Mouse (Mus musculus) hindbrain, postnatal 0 days (tissue): ENCODE measurements around the gene Hnrnpab. TPM values are rescaled to one million over a fixed set of nuclear protein-coding genes. Genes with fewer than 3 reads are reported as not detected.

ENCODE experiments used
- ATAC-seq: fragments of 200-750 bp; cut with Nextera tagmentation; 2 replicates; pipeline ENCODE4 v1.8.0; 2017; ENCODE audit warnings: mild to moderate bottlenecking, moderate TSS enrichment, moderate library complexity
- DNase-seq: peaks from one replicate; pipeline ENCODE4 v3.0.0-alpha.2; 2015; ENCODE audit warnings: low spot score
- H3K27ac ChIP-seq: fragments of 300-500 bp; sonication (generic); 2 replicates; pipeline ENCODE4 v1.5.1; 2014; ENCODE audit warnings: mild to moderate bottlenecking
- H3K27me3 ChIP-seq: fragments of 300-500 bp; sonication (generic); 2 replicates; pipeline ENCODE4 v1.6.1; 2014; ENCODE audit warnings: low read length, mixed read lengths; ENCODE audit not compliant: insufficient read depth
- H3K36me3 ChIP-seq: fragments of 300-500 bp; sonication (generic); 2 replicates; pipeline ENCODE4 v1.6.1; 2014; ENCODE audit warnings: low read length, mixed read lengths; ENCODE audit not compliant: insufficient read depth
- H3K4me1 ChIP-seq: fragments of 300-500 bp; sonication (generic); 2 replicates; pipeline ENCODE4 v1.6.1; 2014; ENCODE audit warnings: antibody characterized with exemption, low read length, mixed read lengths; ENCODE audit not compliant: insufficient read depth
- H3K4me2 ChIP-seq: fragments of 300-500 bp; sonication (generic); 2 replicates; pipeline ENCODE4 v1.6.1; 2014; ENCODE audit warnings: low read depth, mild to moderate bottlenecking, low read length, moderate library complexity, mixed read lengths
- H3K4me3 ChIP-seq: fragments of 300-500 bp; sonication (generic); 2 replicates; pipeline ENCODE4 v1.5.1; 2014; ENCODE audit warnings: low read length
- H3K9ac ChIP-seq: fragments of 300-500 bp; sonication (generic); replicated peaks from 2 replicates; pipeline ENCODE4 v1.6.1; 2014; ENCODE audit warnings: mild to moderate bottlenecking, low read length, moderate library complexity, mixed read lengths
- H3K9me3 ChIP-seq: fragments of 300-500 bp; sonication (generic); 2 replicates; pipeline ENCODE4 v1.6.1; 2016; ENCODE audit warnings: low read length, mixed read lengths
- CTCF ChIP-seq: IDR thresholded peaks from 2 replicates; pipeline ENCODE4 v1.5.1; 2016; ENCODE audit warnings: antibody characterized with exemption, control low read depth, low read depth
- WGBS: fragments of 180-500 bp; shearing (Covaris S2); extraction: QIAGEN DNeasy Blood & Tissue Kit; methylation state at CpG from one replicate; pipeline ENCODE4 v1.1.7; 2014; 5-methylcytosine and 5-hydroxymethylcytosine counted together
- polyA plus RNA-seq: library from polyadenylated mRNA; unstranded; fragments of >200 nt; fragmentation: Nextera tagmentation; extraction: Ambion mirVana; gene quantifications from 2 replicates; pipeline ENCODE4 v1.2.1, GENCODE M21; 2015
- total RNA-seq: library from RNA; depleted of rRNA; stranded (reverse); fragments of >200 nt; gene quantifications from 2 replicates; pipeline ENCODE4 v1.2.3, GENCODE M21; 2014; rRNA removed

The Hnrnpab gene
- total RNA-seq: 212 and 258 TPM in 2 replicates
- 229 and 231 TPM in 2 replicates for polyA plus RNA-seq

GRCm38 (mm10) chr11:51606447-51607095 lies at the start of gene Hnrnpab:
Gene Hnrnpab (minus strand): TSS chr11:51606847.
- Histone ChIP-seq H3K4me2 (peak within 1 kb of the TSS; percentile 82), H3K27me3 (no peaks in the 10 kb centered on the region), H3K27ac (peak within 1 kb of the TSS; percentile 96), H3K4me1 (no peaks in the 10 kb centered on the region), H3K9ac (peak within 1 kb of the TSS; percentile 96), H3K4me3 (peak within 1 kb of the TSS; percentile 99), H3K9me3 (no peaks in the 10 kb centered on the region), H3K36me3 (peaks cover 29% of the 10 kb centered on the region)
- no peak for TF ChIP-seq CTCF
- DNase-seq: peak; percentile 99
- WGBS: under 1% methylated on average over 82 of the region's 91 CpGs
- ATAC-seq: peak; percentile 97

GRCm38 (mm10) chr11:51654891-51655290 lies 48.2 kb upstream of the Hnrnpab start:
- DNase-seq (no peak), ATAC-seq (no peak)
- Histone ChIP-seq H3K27ac (no peak overlapping the region), H3K4me1 (peaks cover under 1% of the 10 kb centered on the region; the same call in 1 of the 2 replicates), H3K9me3 (no peaks in the 10 kb centered on the region), H3K36me3 (no peaks in the 10 kb centered on the region), H3K4me3 (no peak overlapping the region), H3K4me2 (no peak overlapping the region), H3K9ac (no peak overlapping the region), H3K27me3 (no peaks in the 10 kb centered on the region)
- WGBS: 89% methylated on average over 3 of the region's 3 CpGs
- no peak for TF ChIP-seq CTCF

- H3K27me3 ChIP-seq: no peaks in the 10 kb centered on the region
- WGBS: 87% methylated on average over 6 of the region's 6 CpGs
- no peak for ATAC-seq
- peaks cover 4% of the 10 kb centered on the region; the same call in 1 of the 2 replicates for H3K4me1 ChIP-seq
- H3K4me3 ChIP-seq: no peak overlapping the region
- DNase-seq: no peak
- H3K9me3 ChIP-seq: no peaks in the 10 kb centered on the region
- no peaks in the 10 kb centered on the region for H3K36me3 ChIP-seq
- no peak overlapping the region for H3K4me2 ChIP-seq
- H3K9ac ChIP-seq: no peak overlapping the region
- TF ChIP-seq CTCF: no peak
- H3K27ac ChIP-seq: no peak overlapping the region
These were observed 47.1 kb upstream of the Hnrnpab start for GRCm38 (mm10) chr11:51653736-51654135.

GRCm38 (mm10) chr11:51652889-51653418 lies 46.3 kb upstream of the Hnrnpab start:
- DNase-seq (no peak), ATAC-seq (no peak)
- TF ChIP-seq CTCF: 0 out of 2 replicates have a peak, but pooled peaks have one; percentile 2
- Histone ChIP-seq H3K4me1 (peaks cover 4% of the 10 kb centered on the region; the same call in 1 of the 2 replicates), H3K9ac (no peak overlapping the region), H3K27ac (no peak overlapping the region), H3K27me3 (no peaks in the 10 kb centered on the region), H3K36me3 (no peaks in the 10 kb centered on the region), H3K4me2 (no peak overlapping the region), H3K9me3 (no peaks in the 10 kb centered on the region), H3K4me3 (no peak overlapping the region)
- WGBS: 92% methylated on average over 4 of the region's 4 CpGs

- Histone ChIP-seq H3K9me3 (no peaks in the 10 kb centered on the region), H3K36me3 (no peaks in the 10 kb centered on the region), H3K4me1 (peaks cover 4% of the 10 kb centered on the region; the same call in 1 of the 2 replicates), H3K27me3 (no peaks in the 10 kb centered on the region), H3K4me2 (peak within 1 kb of the TSS; percentile 85), H3K27ac (peak within 1 kb of the TSS; percentile 56; the same call in 1 of the 2 replicates), H3K4me3 (peak within 1 kb of the TSS; percentile 72), H3K9ac (peak within 1 kb of the TSS; percentile 81)
- ATAC-seq (peak; percentile 69), DNase-seq (peak; percentile 73)
- WGBS: 2% methylated on average over 56 of the region's 70 CpGs
- no peak for TF ChIP-seq CTCF
These were observed 44.3 kb upstream of the Hnrnpab start, which contains the start of the genes N4bp3 and D930048N14Rik for GRCm38 (mm10) chr11:51650691-51651515. Gene N4bp3 (minus strand): TSS chr11:51650842. Gene D930048N14Rik (plus strand): TSS chr11:51650954.

GRCm38 (mm10) chr11:51650261-51650660 lies 43.6 kb upstream of the Hnrnpab start:
- under 1% methylated on average over 28 of the region's 30 CpGs for WGBS
- peaks cover 4% of the 10 kb centered on the region; the same call in 1 of the 2 replicates for H3K4me1 ChIP-seq
- no peaks in the 10 kb centered on the region for H3K36me3 ChIP-seq
- ATAC-seq (peak; percentile 24; the same call in 1 of the 2 replicates), DNase-seq (no peak)
- peak overlapping the region; percentile 85 for H3K4me2 ChIP-seq
- peak overlapping the region; percentile 72 for H3K4me3 ChIP-seq
- H3K27me3 ChIP-seq: no peaks in the 10 kb centered on the region
- H3K27ac ChIP-seq: peak overlapping the region; percentile 56; the same call in 1 of the 2 replicates
- no peak for TF ChIP-seq CTCF
- peak overlapping the region; percentile 81 for H3K9ac ChIP-seq
- H3K9me3 ChIP-seq: no peaks in the 10 kb centered on the region
